Mouse (Mus musculus) left cerebral cortex, postnatal 4 days (tissue): Measurements from ENCODE around the gene Prcp. TPM values are rescaled to one million over a fixed set of nuclear protein-coding genes. Genes with fewer than 3 reads are reported as not detected.
"Not testable (repeated sequence)": the region's sequence is repeated elsewhere in the genome, so short reads cannot be mapped to it uniquely, and the experiment has no call there.

Experiments
- DNase-seq: peaks from one replicate; pipeline ENCODE4 v3.0.0-alpha.2; 2022
- intact Hi-C: fragments of 180-260 bp; cut with DNase I; formaldehyde crosslinking; loops from one replicate; pipeline ENCODE4 v1.15.1; 2025
- total RNA-seq, 2 experiments: library from RNA; stranded (reverse); gene quantifications; 2 replicates each; pipeline ENCODE4 v1.2.3; 2021

Prcp gene
- total RNA-seq, 2 experiments from 2014 or later: 17.5 to 20.9 TPM

- intact Hi-C loops: loop anchor here (5.0 kb wide), 2 partner anchors 70 to 130 kb away; no protein-coding TSS in a partner anchor
- DNase-seq: peak; percentile 46
Measured at GRCm38 (mm10) chr7:92967381-92968127, 93.3 kb downstream of the Prcp start.

DNA sequence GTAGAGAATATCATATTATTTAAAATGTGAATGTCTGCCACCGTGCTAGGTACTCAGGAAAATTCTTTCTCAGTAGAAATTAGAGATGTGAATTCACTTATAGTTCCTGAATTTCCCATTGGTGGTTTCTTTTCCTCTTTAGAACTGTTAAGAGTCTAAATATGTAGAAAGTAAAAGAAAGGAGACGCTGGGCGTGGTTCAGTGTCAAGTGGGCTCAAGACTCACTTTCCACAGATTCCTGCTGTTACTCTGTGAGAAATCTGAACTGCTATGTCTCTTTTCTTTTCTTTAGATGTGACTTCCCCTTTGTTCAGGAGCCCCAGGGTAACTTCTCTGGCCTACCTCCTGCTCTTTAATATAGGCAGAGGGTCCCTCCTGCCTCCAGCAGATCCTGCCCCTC, 103.2 kb downstream of the Prcp start:
- intact Hi-C loops: loop anchor here (5.0 kb wide), 1 partner anchor 115 kb away; no protein-coding TSS in a partner anchor

GRCm38 (mm10) chr7:92978225-92978624, 104.0 kb downstream of the Prcp start:
- DNase-seq: no peak
- intact Hi-C loops: loop anchor here (5.0 kb wide), 1 partner anchor 114 kb away; no protein-coding TSS in a partner anchor

More for the DNA sequence above, 103.2 kb downstream of the Prcp start:
- no peak for DNase-seq

DNA sequence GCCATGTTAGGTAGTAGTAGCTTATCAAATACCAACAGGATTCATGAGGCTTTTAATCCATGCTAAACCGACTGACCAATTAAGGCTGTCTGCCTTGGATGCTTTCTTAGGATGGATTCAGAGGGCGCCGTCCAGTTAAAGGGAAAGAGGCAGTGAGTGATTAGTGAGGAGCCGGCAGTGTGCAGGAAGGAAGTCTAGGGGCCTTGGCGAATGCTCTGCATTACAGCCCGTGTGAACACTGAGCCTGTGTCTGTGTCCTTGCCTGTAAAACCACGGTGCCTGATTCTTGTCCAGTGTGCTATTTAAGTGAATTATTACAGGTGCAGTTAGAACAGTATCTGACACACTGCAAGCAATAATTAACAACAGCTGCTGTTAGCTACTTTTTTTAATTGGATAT, 104.5 kb downstream of the Prcp start:
- intact Hi-C loops: loop anchor here (5.0 kb wide), 1 partner anchor 114 kb away; no protein-coding TSS in a partner anchor

GRCm38 (mm10) chr7:92980741-92981140, 106.5 kb downstream of the Prcp start:
- intact Hi-C loops: no loop called here
- DNase-seq: no peak

More for the DNA sequence above, 104.5 kb downstream of the Prcp start:
- not testable (repeated sequence) for DNase-seq

DNA sequence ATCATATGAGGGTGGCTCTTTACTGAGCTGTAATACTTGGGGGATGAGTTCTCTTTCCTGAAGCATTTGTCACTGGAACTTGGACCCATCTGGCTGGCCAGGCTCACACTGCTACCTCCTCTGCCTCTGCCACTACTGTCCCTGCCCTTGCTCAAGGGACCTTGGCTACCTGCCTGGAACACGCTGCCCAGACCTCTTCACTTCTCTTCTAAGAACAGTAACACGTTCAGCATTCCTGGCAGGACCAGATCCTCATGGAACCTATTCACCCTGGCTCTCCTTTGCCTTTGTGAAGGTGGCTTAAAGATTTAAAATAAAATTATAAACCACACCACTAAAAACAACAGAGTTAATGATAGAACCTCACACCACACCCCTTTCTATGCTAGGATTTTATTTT, 107.6 kb downstream of the Prcp start:
- intact Hi-C loops: no loop called here
- DNase-seq: peak; percentile 18

Other genes with a start within 250 kb of the Prcp start
- 10 to 100 TPM; 28.9 to 33.2 TPM for gene Ankrd42, start 237.3 kb upstream of the Prcp start, total RNA-seq
- gene Pcf11, start 204.5 kb upstream of the Prcp start, total RNA-seq: 10 to 100 TPM; 46.2 to 54.6 TPM
- 10 to 100 TPM; 33.4 to 35.7 TPM for gene Rab30, start 132.9 kb upstream of the Prcp start, total RNA-seq
- 1 to 10 TPM; 3.0 to 4.5 TPM for gene Ddias, start 223 bp upstream of the Prcp start, total RNA-seq
- 10 to 100 TPM; 20.2 to 20.5 TPM for gene Fam181b, start 205.4 kb downstream of the Prcp start, total RNA-seq